Comparison of ENCODE assay signal across 14 mouse cellular contexts in genomic region chr12:86056976-86057375, GRCm38 (mm10).
"Had no signal": no experiment of that assay in that cellular context is flagged by ENCODE, and none has a peak within 500 bp of the region (broad histone marks: within the 10 kb centered on the region; RNA-seq: fewer than 3 reads in every experiment).

No protein-coding gene starts in this region.

- H3K4me2 ChIP-seq: limb, embryonic 15.5 days; liver, embryonic 12.5 days; lung, embryonic 14.5 days; midbrain, embryonic 11.5 days; midbrain, embryonic 15.5 days; neural tube, embryonic 12.5 days; stomach, embryonic 15.5 days had no signal

- H3K9me3 ChIP-seq: limb, embryonic 15.5 days; liver, embryonic 12.5 days; megakaryocyte, embryonic 14.5 days; midbrain, embryonic 15.5 days; neural tube, embryonic 12.5 days; stomach, embryonic 15.5 days had no signal

- ATAC-seq: liver, embryonic 12.5 days; midbrain, embryonic 15.5 days had no signal

- H3K9ac ChIP-seq: limb, embryonic 15.5 days; liver, embryonic 12.5 days; lung, embryonic 14.5 days; midbrain, embryonic 15.5 days; neural tube, embryonic 12.5 days; stomach, embryonic 15.5 days had no signal

- DNase-seq: kidney, postnatal 25 days; layer of hippocampus, adult 9-11 months; layer of hippocampus, postnatal 36 days; lung, embryonic 14.5 days; lung, postnatal 14 days; thymus, postnatal 4 days had no signal

- H3K27me3 ChIP-seq: limb, embryonic 15.5 days; liver, embryonic 12.5 days; midbrain, embryonic 15.5 days; neural tube, embryonic 12.5 days; stomach, embryonic 15.5 days had no signal

- H3K4me3 ChIP-seq: limb, embryonic 15.5 days; liver, embryonic 12.5 days; megakaryocyte, embryonic 14.5 days; midbrain, embryonic 15.5 days; neural tube, embryonic 12.5 days; stomach, embryonic 15.5 days had no signal

- H3K4me1 ChIP-seq: limb, embryonic 15.5 days; megakaryocyte, embryonic 14.5 days; midbrain, embryonic 15.5 days; neural tube, embryonic 12.5 days; stomach, embryonic 15.5 days had no signal

- H3K27ac ChIP-seq: limb, embryonic 15.5 days; liver, embryonic 12.5 days; macrophage; midbrain, embryonic 15.5 days; neural tube, embryonic 12.5 days; stomach, embryonic 15.5 days had no signal

- H3K36me3 ChIP-seq: midbrain, embryonic 15.5 days had no signal
